26 mouse cellular contexts compared by ENCODE assay signal in the genomic region with DNA sequence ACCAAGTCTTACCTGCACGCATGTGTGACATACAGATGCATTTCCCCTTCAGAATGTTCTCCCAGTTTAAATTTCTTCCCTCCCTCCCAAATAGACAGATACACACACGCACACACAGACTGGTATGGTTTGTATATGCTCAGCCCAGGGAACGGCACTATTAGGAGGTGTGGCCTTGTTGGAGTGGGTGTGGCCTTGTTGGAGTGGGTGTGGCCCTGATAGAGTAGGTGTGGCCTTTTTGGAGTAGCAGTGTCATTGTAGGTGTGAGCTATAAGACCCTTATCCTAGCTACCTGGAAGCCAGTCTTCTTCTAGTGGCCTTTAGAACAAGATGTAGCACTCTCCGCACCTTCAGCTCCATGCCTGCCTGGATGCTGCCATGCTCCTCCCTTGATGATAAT. TPM values are rescaled to one million over a fixed set of nuclear protein-coding genes. Genes with fewer than 3 reads are reported as not detected.
DNase-seq lines count a peak whose midpoint lies in the region; ATAC-seq and TF ChIP-seq lines count a peak whose summit lies in the region.
"Had no signal": no experiment of that assay in that cellular context is flagged by ENCODE, and none has a peak within 500 bp of the region (broad histone marks: within the 10 kb centered on the region; RNA-seq: fewer than 3 reads in every experiment).

No protein-coding gene starts in this region.

- no peaks in the 10 kb centered on the region for H3K9me3 ChIP-seq in MEL (replicated peaks; ENCODE audit: insufficient read depth, low read length)
- H3K9me3 ChIP-seq in intestine, postnatal 0 days (ENCODE audit: control insufficient read depth): no peaks in the 10 kb centered on the region
- H3K9me3 ChIP-seq in stomach, embryonic 15.5 days: no peaks in the 10 kb centered on the region
- no peaks in the 10 kb centered on the region for H3K9me3 ChIP-seq in heart, embryonic 12.5 days (replicated peaks)
- H3K9me3 ChIP-seq in midbrain, embryonic 14.5 days (ENCODE audit: control insufficient read depth, low read length): no peaks in the 10 kb centered on the region
- no peaks in the 10 kb centered on the region for H3K9me3 ChIP-seq in hindbrain, embryonic 10.5 days
- H3K9me3 ChIP-seq: forebrain, embryonic 13.5 days; heart, embryonic 15.5 days; hindbrain, embryonic 15.5 days; kidney, embryonic 15.5 days; limb, embryonic 12.5 days; neural tube, embryonic 12.5 days had no signal

- H3K9ac ChIP-seq in MEL (ENCODE audit: control insufficient read depth, low read depth, low read length, poor library complexity, severe bottlenecking): no peak overlapping the region
- no peak overlapping the region for H3K9ac ChIP-seq in intestine, postnatal 0 days (ENCODE audit: low read depth, low read length)
- H3K9ac ChIP-seq in stomach, embryonic 15.5 days: no peak overlapping the region
- H3K9ac ChIP-seq in heart, embryonic 12.5 days: no peak overlapping the region
- H3K9ac ChIP-seq in midbrain, embryonic 14.5 days (replicated peaks; ENCODE audit: low read length): no peak overlapping the region
- H3K9ac ChIP-seq: forebrain, embryonic 13.5 days; heart, embryonic 15.5 days; hindbrain, embryonic 15.5 days; kidney, embryonic 15.5 days; limb, embryonic 12.5 days; neural tube, embryonic 12.5 days had no signal

- no peak for TF ChIP-seq RAD21 in MEL (IDR thresholded peaks at IDR 0.05; ENCODE audit: low read depth, low read length)

- DNase-seq in cerebellum, adult 9-10 months: peak; percentile 31
- no peak for DNase-seq in cerebellum, adult 9-11 months
- DNase-seq in MEL (ENCODE audit: low read depth, low spot score): peak; percentile 43
- no peak for DNase-seq in midbrain, embryonic 14.5 days
- DNase-seq in hindbrain, embryonic 10.5 days (ENCODE audit: low spot score): no peak
- DNase-seq: adrenal gland, adult 8-10 months; cerebellum, adult 18-20 months; gastrocnemius, adult 2 months; heart, postnatal 4 days; kidney, adult 11 months; kidney, postnatal 36 days; lung, postnatal 10 days; right cerebral cortex, postnatal 25 days; thymus, postnatal 25 days had no signal

- H3K4me3 ChIP-seq in MEL (ENCODE audit: control insufficient read depth in 1 of 2, insufficient read depth in 1 of 2, low read depth in 2 of 2, low read length in 2 of 2): no peak overlapping the region
- no peak overlapping the region for H3K4me3 ChIP-seq in intestine, postnatal 0 days (ENCODE audit: low read depth, low read length)
- no peak overlapping the region for H3K4me3 ChIP-seq in stomach, embryonic 15.5 days (replicated peaks)
- H3K4me3 ChIP-seq in heart, embryonic 12.5 days: no peak overlapping the region
- no peak overlapping the region for H3K4me3 ChIP-seq in midbrain, embryonic 14.5 days (replicated peaks; ENCODE audit: low read depth, low read length)
- H3K4me3 ChIP-seq in hindbrain, embryonic 10.5 days: no peak overlapping the region
- H3K4me3 ChIP-seq: forebrain, embryonic 13.5 days; gastrocnemius, adult 2 months; heart, embryonic 15.5 days; hindbrain, embryonic 15.5 days; kidney, embryonic 15.5 days; limb, embryonic 12.5 days; neural tube, embryonic 12.5 days had no signal

- TF ChIP-seq EP300 in MEL (IDR thresholded peaks at IDR 0.05; ENCODE audit: low read depth in 1 of 2, low read length in 2 of 2): no peak

- no peaks in the 10 kb centered on the region for H3K27me3 ChIP-seq in MEL (ENCODE audit: control insufficient read depth in 1 of 2, insufficient read depth in 2 of 2, low read length in 2 of 2)
- no peaks in the 10 kb centered on the region for H3K27me3 ChIP-seq in intestine, postnatal 0 days (replicated peaks; ENCODE audit: control insufficient read depth, insufficient read depth, low read length)
- H3K27me3 ChIP-seq in stomach, embryonic 15.5 days (replicated peaks): no peaks in the 10 kb centered on the region
- 0 out of 2 replicates have a peak, but pooled peaks cover 2% of the 10 kb centered on the region for H3K27me3 ChIP-seq in heart, embryonic 12.5 days (replicated peaks)
- H3K27me3 ChIP-seq in midbrain, embryonic 14.5 days (ENCODE audit: control insufficient read depth, insufficient read depth, low read length): peaks cover 9% of the 10 kb centered on the region; the same call in 1 of the 2 replicates
- H3K27me3 ChIP-seq in hindbrain, embryonic 10.5 days (ENCODE audit: insufficient read depth, poor library complexity, severe bottlenecking): peaks cover 30% of the 10 kb centered on the region
- H3K27me3 ChIP-seq: heart, embryonic 15.5 days; kidney, embryonic 15.5 days; Patski had no signal

- peak overlapping the region; percentile 54; the same call in 1 of the 2 replicates for H3K27ac ChIP-seq in MEL (ENCODE audit: control insufficient read depth, low read depth, low read length)
- H3K27ac ChIP-seq in intestine, postnatal 0 days (ENCODE audit: low read depth, low read length): peak overlapping the region; percentile 54; the same call in 1 of the 2 replicates
- peak overlapping the region; percentile 23; the same call in 1 of the 2 replicates for H3K27ac ChIP-seq in stomach, embryonic 15.5 days
- H3K27ac ChIP-seq in heart, embryonic 12.5 days (ENCODE audit: poor library complexity, severe bottlenecking): no peak overlapping the region
- no peak overlapping the region for H3K27ac ChIP-seq in midbrain, embryonic 14.5 days (replicated peaks; ENCODE audit: low read depth, low read length)
- no peak overlapping the region for H3K27ac ChIP-seq in hindbrain, embryonic 10.5 days
- H3K27ac ChIP-seq: forebrain, embryonic 13.5 days; gastrocnemius, adult 2 months; heart, embryonic 15.5 days; hindbrain, embryonic 15.5 days; kidney, embryonic 15.5 days; limb, embryonic 12.5 days; neural tube, embryonic 12.5 days had no signal

- TF ChIP-seq POLR2A in MEL (IDR thresholded peaks at IDR 0.05; ENCODE audit: control insufficient read depth in 1 of 2, insufficient read depth in 1 of 2, low read depth in 1 of 2, low read length in 2 of 2, poor library complexity in 1 of 2): no peak

- H3K36me3 ChIP-seq in MEL (ENCODE audit: control insufficient read depth in 1 of 2, insufficient read depth in 2 of 2, low read length in 2 of 2): peaks cover 0 to 22% of the 10 kb centered on the region in 2 experiments; a peak in 2 of 4 replicates
- no peaks in the 10 kb centered on the region for H3K36me3 ChIP-seq in intestine, postnatal 0 days (ENCODE audit: control insufficient read depth, insufficient read depth)
- no peaks in the 10 kb centered on the region for H3K36me3 ChIP-seq in stomach, embryonic 15.5 days
- no peaks in the 10 kb centered on the region for H3K36me3 ChIP-seq in heart, embryonic 12.5 days
- H3K36me3 ChIP-seq in midbrain, embryonic 14.5 days (ENCODE audit: control insufficient read depth, insufficient read depth, low read length): no peaks in the 10 kb centered on the region
- H3K36me3 ChIP-seq in hindbrain, embryonic 10.5 days: no peaks in the 10 kb centered on the region
- H3K36me3 ChIP-seq: heart, embryonic 15.5 days; hindbrain, embryonic 15.5 days; limb, embryonic 12.5 days; neural tube, embryonic 12.5 days had no signal

- no peak for TF ChIP-seq CTCF in MEL (IDR thresholded peaks at IDR 0.05 in 2 of 3, conservative IDR thresholded peaks at IDR 0.05 in 1 of 3; ENCODE audit: control insufficient read depth in 1 of 3, insufficient read depth in 1 of 3, low read depth in 2 of 3, low read length in 3 of 3, poor library complexity in 1 of 3, severe bottlenecking in 1 of 3)
- no peak for TF ChIP-seq CTCF in intestine, postnatal 0 days (IDR thresholded peaks at IDR 0.05; ENCODE audit: low read depth)

- ATAC-seq in intestine, postnatal 0 days: no peak
- no peak for ATAC-seq in stomach, embryonic 15.5 days (ENCODE audit: insufficient read depth, low FRiP score, low read depth)
- ATAC-seq in heart, embryonic 12.5 days (ENCODE audit: insufficient number of reproducible peaks, low FRiP score): no peak
- ATAC-seq in midbrain, embryonic 14.5 days (ENCODE audit: low FRiP score, low TSS enrichment): no peak
- ATAC-seq: activated CD4-positive, CD25-positive, alpha-beta regulatory T cell, adult 4 months; forebrain, embryonic 13.5 days; Patski had no signal

- WGBS in intestine, postnatal 0 days: 63% methylated on average over 4 of the region's 4 CpGs
- 84% methylated on average over 4 of the region's 4 CpGs for WGBS in stomach, embryonic 15.5 days
- 85% methylated on average over 4 of the region's 4 CpGs for WGBS in heart, embryonic 12.5 days
- WGBS in midbrain, embryonic 14.5 days: 91% methylated on average over 4 of the region's 4 CpGs
- 89% methylated on average over 4 of the region's 4 CpGs for WGBS in hindbrain, embryonic 10.5 days

- H3K79me2 ChIP-seq in MEL (ENCODE audit: control insufficient read depth, insufficient read depth, low read length, poor library complexity): peaks cover 16% of the 10 kb centered on the region

- H3K4me2 ChIP-seq in intestine, postnatal 0 days (replicated peaks; ENCODE audit: low read depth): no peak overlapping the region
- H3K4me2 ChIP-seq in stomach, embryonic 15.5 days: no peak overlapping the region
- H3K4me2 ChIP-seq in heart, embryonic 12.5 days: no peak overlapping the region
- H3K4me2 ChIP-seq in midbrain, embryonic 14.5 days (ENCODE audit: low read length): no peak overlapping the region
- H3K4me2 ChIP-seq: forebrain, embryonic 13.5 days; heart, embryonic 15.5 days; hindbrain, embryonic 15.5 days; kidney, embryonic 15.5 days; limb, embryonic 12.5 days; midbrain, embryonic 11.5 days; neural tube, embryonic 12.5 days had no signal

- H3K4me1 ChIP-seq in MEL (ENCODE audit: control insufficient read depth in 1 of 2, insufficient read depth in 2 of 2, low read length in 2 of 2): peaks cover 10 to 23% of the 10 kb centered on the region in 2 experiments
- H3K4me1 ChIP-seq in intestine, postnatal 0 days (replicated peaks; ENCODE audit: control insufficient read depth, insufficient read depth, low read length): no peaks in the 10 kb centered on the region; the same call in 1 of the 2 replicates
- H3K4me1 ChIP-seq in stomach, embryonic 15.5 days: peaks cover 11% of the 10 kb centered on the region; the same call in 1 of the 2 replicates
- H3K4me1 ChIP-seq in heart, embryonic 12.5 days (replicated peaks): peaks cover 16% of the 10 kb centered on the region
- peaks cover 11% of the 10 kb centered on the region for H3K4me1 ChIP-seq in midbrain, embryonic 14.5 days (ENCODE audit: control insufficient read depth, insufficient read depth, low read length)
- H3K4me1 ChIP-seq in hindbrain, embryonic 10.5 days (replicated peaks): peaks cover 29% of the 10 kb centered on the region

RNA-seq across cellular contexts. Expression of gene Taok3, which starts 3.9 kb away (rescaled TPM):
- 32.1 and 33.7 TPM in 2 replicates for total RNA-seq in MEL (2012; rRNA removed)
- 10 to 100 TPM in 1 of 2 experiments, not detected in 1; 79.2 TPM for polyA plus RNA-seq in MEL (2012; ENCODE audit: insufficient read depth in 1 of 2, insufficient read length in 2 of 2, low read depth in 1 of 2, low replicate concordance in 2 of 2, missing spikeins in 1 of 2)
- 40.4 and 47.7 TPM in 2 replicates for polyA plus RNA-seq in intestine, postnatal 0 days (2015; fragmentation: Nextera tagmentation; extraction: Ambion mirVana)
- polyA plus RNA-seq in stomach, embryonic 15.5 days (2015; fragmentation: Nextera tagmentation; extraction: Ambion mirVana): 32.1 and 36.9 TPM in 2 replicates
- polyA plus RNA-seq in heart, embryonic 12.5 days (2016; fragmentation: Nextera tagmentation; extraction: Ambion mirVana): 11.6 and 13.3 TPM in 2 replicates
- polyA plus RNA-seq in midbrain, embryonic 14.5 days (2014; fragmentation: Nextera tagmentation; extraction: Ambion mirVana): 50.3 and 52.6 TPM in 2 replicates
- 10.4 and 16.4 TPM in 2 replicates for polyA plus RNA-seq in hindbrain, embryonic 10.5 days (2016; fragmentation: Nextera tagmentation; extraction: Ambion mirVana)

RNA-seq across cellular contexts. Expression of gene Suds3, which starts 7.9 kb away (rescaled TPM):
- 64.6 and 67.8 TPM in 2 replicates for total RNA-seq in MEL (2012; rRNA removed)
- 100 to 1,000 TPM in 1 of 2 experiments, not detected in 1; 102 TPM for polyA plus RNA-seq in MEL (2012; ENCODE audit: insufficient read depth in 1 of 2, insufficient read length in 2 of 2, low read depth in 1 of 2, low replicate concordance in 2 of 2, missing spikeins in 1 of 2)
- polyA plus RNA-seq in intestine, postnatal 0 days (2015; fragmentation: Nextera tagmentation; extraction: Ambion mirVana): 41.8 and 47.2 TPM in 2 replicates
- polyA plus RNA-seq in stomach, embryonic 15.5 days (2015; fragmentation: Nextera tagmentation; extraction: Ambion mirVana): 74.5 and 79.0 TPM in 2 replicates
- polyA plus RNA-seq in heart, embryonic 12.5 days (2016; fragmentation: Nextera tagmentation; extraction: Ambion mirVana): 74.4 and 75.2 TPM in 2 replicates
- 52.9 and 83.1 TPM in 2 replicates for polyA plus RNA-seq in midbrain, embryonic 14.5 days (2014; fragmentation: Nextera tagmentation; extraction: Ambion mirVana)
- polyA plus RNA-seq in hindbrain, embryonic 10.5 days (2016; fragmentation: Nextera tagmentation; extraction: Ambion mirVana): 79.1 and 90.4 TPM in 2 replicates

Comparison
In these comparisons a context has a peak if more than half of its experiments do, and no peak if none do; other contexts are left out.
1. DNase-seq: peak in cerebellum, adult 9-10 months (single experiment) and MEL (single experiment); none in cerebellum, adult 9-11 months (single experiment), midbrain, embryonic 14.5 days (single experiment) and hindbrain, embryonic 10.5 days (single experiment).
2. H3K27ac ChIP-seq: peak in MEL (single experiment), intestine, postnatal 0 days (single experiment) and stomach, embryonic 15.5 days (single experiment); none in heart, embryonic 12.5 days (single experiment), midbrain, embryonic 14.5 days (single experiment) and hindbrain, embryonic 10.5 days (single experiment).